Mouse (Mus musculus) large intestine, adult 2 months (tissue): ENCODE results near the gene Fbn1. TPM values are rescaled to one million over a fixed set of nuclear protein-coding genes. Genes with fewer than 3 reads are reported as not detected.
A peak's percentile ranks its signal among the peaks of the same experiment; 100 is the strongest.

Experiments used
- DNase-seq: peaks from one replicate; pipeline ENCODE4 v3.0.0-alpha.2; 2012; ENCODE audit warnings: low read depth, low spot score
- WGBS: fragments of 180-500 bp; shearing (Covaris S2); methylation state at CpG from one replicate; pipeline ENCODE4 v1.1.7; 2018; 5-methylcytosine and 5-hydroxymethylcytosine counted together
- polyA plus RNA-seq: library from polyadenylated mRNA; depleted of rRNA; stranded (reverse); fragments of >200 nt; gene quantifications from 2 replicates; pipeline ENCODE4 v1.2.3, GENCODE M21; 2012

The Fbn1 gene
- polyA plus RNA-seq, 1 experiment = 4.2 TPM

GRCm38 (mm10) chr2:125505006-125505745, 2.6 kb downstream of the Fbn1 start, which contains the start of gene Gm9913:
Gm9913 (plus strand) TSS chr2:125505089.
- 8% methylated on average over 45 of the region's 45 CpGs for WGBS
- DNase-seq = no peak

GRCm38 (mm10) chr2:125501526-125501925, 6.3 kb downstream of the Fbn1 start:
- no peak for DNase-seq

GRCm38 (mm10) chr2:125498216-125498615, 9.6 kb downstream of the Fbn1 start:
- DNase-seq = no peak
- WGBS = 94% methylated on average over 7 of the region's 7 CpGs

- WGBS = 86% methylated on average over 5 of the region's 5 CpGs
- DNase-seq = no peak
Observed at GRCm38 (mm10) chr2:125496696-125497095, 11.1 kb downstream of the Fbn1 start.

DNA sequence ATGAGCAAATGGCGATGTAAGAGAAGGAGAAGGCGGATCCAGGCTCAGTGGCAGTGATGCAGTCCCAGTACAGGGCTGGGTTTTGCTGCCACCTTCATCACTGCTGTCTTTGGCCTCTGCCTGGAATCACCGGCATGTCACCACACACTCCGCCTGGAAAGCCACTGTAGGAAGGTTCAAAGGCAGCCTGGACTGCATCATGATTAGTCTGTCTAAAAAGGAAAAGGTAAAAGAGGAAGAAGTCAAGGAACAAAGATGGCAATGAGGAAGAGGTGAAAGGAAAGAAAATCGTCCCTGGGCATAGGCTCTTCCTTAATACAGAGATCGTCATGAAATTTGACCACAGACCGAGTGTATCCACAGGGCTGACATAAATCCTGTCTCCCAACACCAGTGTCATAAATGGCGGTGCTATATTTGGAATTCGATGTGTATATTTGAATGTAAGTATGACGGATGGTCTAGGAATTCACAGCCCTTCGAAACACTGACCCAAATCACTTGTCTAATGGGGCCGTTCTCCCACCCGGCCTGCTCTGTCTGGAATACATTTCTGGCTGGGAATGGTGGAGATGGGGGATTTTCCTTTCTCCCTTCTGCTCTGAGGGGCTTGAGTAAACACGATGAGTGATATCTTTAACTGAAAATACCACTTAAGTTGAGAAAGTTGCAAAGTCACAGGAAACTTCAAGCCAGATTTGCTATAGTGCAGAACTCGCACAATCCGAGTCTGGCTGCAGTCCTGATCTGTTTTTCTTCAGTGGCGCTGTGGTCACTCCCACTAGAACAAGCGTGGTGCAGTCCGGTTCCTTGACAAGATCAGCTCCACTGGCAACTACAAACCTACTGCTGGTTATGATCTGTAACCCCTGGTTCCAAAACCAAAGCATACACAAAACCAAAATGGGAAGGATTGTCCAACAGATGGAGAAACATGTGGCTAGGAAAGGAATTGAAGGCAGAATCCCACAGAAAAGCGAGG, 12.7 kb downstream of the Fbn1 start:
- DNase-seq = no peak
- WGBS = 80% methylated on average over 20 of the region's 20 CpGs

DNA sequence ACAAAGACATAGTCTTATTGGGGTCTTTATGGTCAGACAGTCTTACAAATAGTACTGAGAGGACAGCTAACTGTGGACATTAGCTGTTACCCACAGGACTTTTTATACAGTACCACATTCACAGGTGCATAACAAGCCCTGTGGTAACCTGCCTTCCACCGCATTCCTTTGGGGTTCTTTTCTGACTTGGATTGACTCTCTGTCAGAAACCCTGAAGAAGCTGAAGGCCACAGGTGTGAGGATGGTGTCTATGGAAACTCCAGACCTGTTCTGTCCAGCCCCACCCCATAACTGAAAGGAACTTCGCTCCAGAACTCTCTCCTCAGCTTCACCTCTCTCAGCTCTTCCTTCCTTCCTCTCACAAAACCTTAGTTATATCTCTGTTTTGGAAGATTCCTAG, 13.5 kb downstream of the Fbn1 start:
- DNase-seq = no peak
- WGBS = 82% methylated on average over 2 of the region's 2 CpGs

DNA sequence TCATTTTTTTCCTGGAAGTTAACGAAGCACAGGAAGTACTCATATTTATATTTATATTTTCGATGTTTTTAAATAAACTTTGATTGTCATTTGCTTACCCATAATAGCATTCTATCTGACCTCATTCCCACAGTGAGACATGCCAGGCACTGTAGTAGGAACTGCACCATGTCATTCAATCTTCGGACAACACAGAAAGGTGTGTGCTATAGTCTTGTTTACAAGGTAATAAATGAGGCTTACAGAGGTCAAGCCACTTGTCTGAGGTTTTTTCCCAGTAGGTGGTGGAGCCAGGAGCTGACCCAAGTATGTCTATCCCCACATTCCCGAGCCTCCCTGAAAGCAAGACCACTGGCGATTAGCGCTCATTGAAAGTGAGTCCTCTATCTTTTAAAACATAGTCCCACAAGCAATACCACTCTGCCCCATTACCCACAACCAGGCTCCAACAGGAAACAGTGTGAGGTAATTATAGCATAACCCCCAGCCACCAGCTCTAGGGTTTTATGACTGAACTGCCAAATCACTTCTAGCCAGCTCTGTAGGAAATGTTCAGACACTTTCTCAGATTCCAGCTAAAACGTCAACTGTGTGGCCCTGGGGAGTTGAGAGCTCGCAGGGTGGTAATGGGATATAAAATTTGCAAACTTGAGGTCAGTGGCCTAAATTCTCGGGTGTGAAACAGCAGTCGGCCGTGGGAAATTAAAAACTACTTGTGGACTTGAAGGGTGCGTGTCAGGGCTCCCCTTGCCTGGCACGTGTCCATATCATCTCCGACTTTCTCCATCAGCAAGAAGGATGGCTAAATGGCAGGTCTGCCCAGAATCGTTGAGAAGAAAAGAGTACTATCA, 15.5 kb downstream of the Fbn1 start:
- DNase-seq = peak; percentile 22
- 20% methylated on average over 15 of the region's 15 CpGs for WGBS

GRCm38 (mm10) chr2:125489979-125490378, 17.8 kb downstream of the Fbn1 start:
- DNase-seq = no peak
- WGBS = 97% methylated on average over 1 of the region's 1 CpGs

DNA sequence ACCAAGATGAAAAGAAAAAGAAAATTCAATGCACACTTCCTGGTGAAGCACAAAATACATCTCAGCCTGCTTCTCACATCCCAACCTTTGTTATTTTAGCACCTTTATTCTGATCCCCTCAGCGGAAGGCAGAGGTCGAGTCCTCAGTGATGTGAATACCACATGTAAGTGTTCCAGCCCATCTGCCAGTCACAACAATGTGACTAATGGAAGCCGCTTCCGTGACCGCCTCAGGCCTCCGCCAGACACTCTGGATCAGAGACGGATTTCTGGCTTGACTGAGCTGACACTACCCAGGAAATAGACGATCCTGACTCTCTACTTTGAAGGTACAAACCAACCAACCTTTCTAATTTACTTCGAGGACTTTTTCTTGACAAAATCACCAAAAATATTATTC, 22.9 kb downstream of the Fbn1 start:
- 79% methylated on average over 9 of the region's 9 CpGs for WGBS
- DNase-seq = no peak

- DNase-seq = no peak
Observed at GRCm38 (mm10) chr2:125484164-125484563, 23.6 kb downstream of the Fbn1 start.

DNA sequence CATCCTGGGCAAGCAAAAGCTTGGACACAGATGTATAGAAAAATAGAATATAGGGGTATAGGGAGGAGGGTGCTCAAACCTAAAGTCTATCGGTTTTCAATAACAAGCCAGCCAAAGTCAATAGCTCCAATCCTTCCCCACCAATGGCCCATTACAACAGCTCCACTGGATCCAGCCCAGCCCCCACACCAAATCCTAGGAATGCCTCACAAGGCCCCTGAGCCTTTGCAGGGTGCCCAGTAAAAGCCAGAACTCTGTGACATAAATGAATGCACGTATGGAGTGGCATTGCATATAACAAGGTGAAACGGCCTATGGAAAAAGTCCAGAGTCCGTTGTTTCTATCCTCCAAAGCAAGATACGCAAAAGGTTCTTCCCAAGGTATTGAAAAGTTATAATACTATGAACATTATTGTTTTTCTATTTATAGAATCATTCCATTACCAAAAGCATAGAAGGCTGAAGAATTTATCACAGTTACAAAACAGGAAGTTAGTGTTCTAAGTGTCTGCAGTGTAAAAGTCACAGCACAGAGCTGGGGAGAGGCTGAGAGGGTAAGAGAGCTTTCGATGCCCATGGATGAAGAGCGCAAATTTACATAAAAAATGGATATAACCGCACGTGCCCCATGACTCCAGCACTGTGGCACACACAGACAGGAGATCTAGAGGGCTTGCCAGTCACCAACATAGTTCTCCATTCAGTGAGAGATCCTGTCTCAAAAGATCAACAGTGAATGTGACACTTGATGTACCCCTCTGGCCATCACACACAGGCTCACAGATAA, 26.1 kb downstream of the Fbn1 start:
- WGBS = 79% methylated on average over 9 of the region's 9 CpGs
- no peak for DNase-seq

- DNase-seq = no peak
- 74% methylated on average over 4 of the region's 4 CpGs for WGBS
Observed at GRCm38 (mm10) chr2:125481116-125481515, 26.7 kb downstream of the Fbn1 start.

DNA sequence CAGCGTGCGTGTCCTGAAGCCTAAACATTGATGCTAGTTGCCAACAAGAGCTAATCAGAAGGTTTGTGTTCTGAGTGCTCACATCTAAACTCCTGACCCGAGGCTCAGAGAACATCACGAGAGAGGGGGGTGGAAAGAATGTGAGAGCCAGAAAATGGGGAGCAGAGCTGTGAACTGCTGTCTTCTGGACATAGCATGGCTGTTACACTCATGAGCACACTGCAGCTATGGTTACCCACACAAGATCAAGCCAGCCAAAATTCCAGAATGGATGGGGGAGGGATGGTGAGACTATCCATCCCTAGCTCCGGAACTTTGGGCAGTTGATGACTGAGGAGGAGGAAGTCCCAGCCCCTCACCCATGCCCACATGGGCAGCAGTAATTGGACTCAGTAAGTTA, 27.7 kb downstream of the Fbn1 start:
- DNase-seq = no peak
- 64% methylated on average over 5 of the region's 5 CpGs for WGBS

DNA sequence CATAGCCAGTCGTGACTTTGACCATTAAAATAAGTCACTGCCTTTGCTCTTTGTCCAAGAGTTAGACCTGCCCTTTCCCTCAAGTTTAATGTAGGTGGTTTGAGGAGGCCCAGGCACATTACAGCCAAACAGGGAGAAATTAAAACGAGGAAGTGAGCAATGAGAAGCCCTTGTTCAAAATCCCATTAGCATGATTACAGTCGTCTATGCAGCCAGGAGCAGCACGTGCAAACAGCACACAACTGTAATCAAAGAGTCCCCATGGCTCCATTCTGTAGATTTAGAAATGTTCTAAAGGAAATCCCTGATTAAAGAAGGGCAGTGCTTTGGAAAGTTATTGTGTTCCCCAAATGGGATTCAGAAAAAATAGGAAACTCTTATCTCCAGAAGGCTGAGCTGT, 29.1 kb downstream of the Fbn1 start:
- whole genome bisulfite sequencing = 40% methylated on average over 4 of the region's 4 CpGs
- no peak for DNase-seq

- DNase-seq = no peak
- 74% methylated on average over 3 of the region's 3 CpGs for WGBS
Observed at GRCm38 (mm10) chr2:125477367-125477766, 30.4 kb downstream of the Fbn1 start.

DNA sequence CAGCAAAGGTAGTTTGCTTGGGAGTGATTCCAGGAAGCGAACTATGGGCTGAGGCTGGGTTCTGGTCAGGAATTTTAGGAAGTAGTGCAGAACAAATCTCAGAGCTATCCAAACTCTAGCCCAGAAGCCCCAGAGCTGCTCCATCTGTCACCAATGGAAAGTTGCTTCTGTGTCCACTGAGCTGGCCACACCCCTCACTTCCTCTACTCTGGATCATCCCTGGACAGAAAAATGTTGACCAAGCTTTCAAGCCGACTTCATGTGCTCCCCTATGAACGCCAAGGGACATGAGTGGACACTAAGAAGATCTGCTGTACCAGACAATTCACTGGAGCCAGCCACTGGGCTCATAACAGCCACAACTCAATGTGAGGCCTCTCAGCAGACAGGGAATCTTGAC, 31.6 kb downstream of the Fbn1 start:
- no peak for DNase-seq
- 53% methylated on average over 3 of the region's 3 CpGs for WGBS

- DNase-seq = no peak
- WGBS = 64% methylated on average over 5 of the region's 5 CpGs
Observed at GRCm38 (mm10) chr2:125474690-125475089, 33.1 kb downstream of the Fbn1 start.

GRCm38 (mm10) chr2:125473228-125473627, 34.6 kb downstream of the Fbn1 start:
- 76% methylated on average over 2 of the region's 2 CpGs for WGBS

DNA sequence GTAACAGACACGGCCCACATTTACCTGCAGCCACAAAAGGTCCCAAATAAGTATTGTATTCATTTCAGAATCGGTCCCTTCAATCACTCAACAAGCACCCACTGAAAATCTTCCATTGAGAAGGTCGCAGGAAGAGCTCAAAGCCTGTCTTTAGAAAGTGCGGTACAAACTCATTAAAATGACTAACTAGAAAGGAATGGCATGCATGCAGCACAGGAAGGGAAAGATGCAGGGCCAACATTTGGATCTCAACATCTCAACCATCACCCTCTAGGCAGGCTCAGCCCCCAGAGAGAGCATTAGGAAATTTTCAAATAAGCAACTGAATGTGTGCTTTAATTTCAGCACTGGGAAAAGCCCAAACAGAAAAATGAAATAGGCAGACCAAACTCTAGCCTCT, 36.1 kb downstream of the Fbn1 start:
- no peak for DNase-seq
- WGBS = 74% methylated on average over 4 of the region's 4 CpGs

More at GRCm38 (mm10) chr2:125473228-125473627, 34.6 kb downstream of the Fbn1 start:
- DNase-seq = no peak
